In the genomic region with DNA sequence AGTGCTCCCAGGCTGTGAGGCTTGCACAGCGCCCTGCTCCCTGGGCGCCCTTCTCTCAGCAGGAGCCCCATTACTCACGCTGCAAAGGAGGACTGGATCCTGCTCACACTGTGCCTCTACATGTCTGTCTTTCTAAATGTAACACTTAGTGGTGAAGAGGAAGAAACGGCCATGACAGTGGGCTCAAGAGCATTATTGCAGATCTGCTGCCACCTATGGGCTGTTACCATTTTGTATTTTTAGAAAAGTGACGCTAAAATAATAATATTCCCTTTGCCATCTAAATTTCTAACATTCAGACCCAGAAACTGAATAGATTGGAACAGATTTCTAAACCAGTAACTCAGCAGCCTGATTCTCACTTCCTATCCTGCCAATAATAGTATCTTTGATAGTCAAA, we compare ENCODE assay signal across 18 mouse cellular contexts. TPM values are rescaled to one million over a fixed set of nuclear protein-coding genes. Genes with fewer than 3 reads are reported as not detected.
A peak's percentile ranks its signal among the peaks of the same experiment; 100 is the strongest.
DNase-seq lines count a peak whose midpoint lies in the region; ATAC-seq and TF ChIP-seq lines count a peak whose summit lies in the region.
"Had no signal": no experiment of that assay in that cellular context is flagged by ENCODE, and none has a peak within 500 bp of the region (broad histone marks: within the 10 kb centered on the region; RNA-seq: fewer than 3 reads in every experiment).

No protein-coding gene starts in this region.

- peaks cover 3% of the 10 kb centered on the region; the same call in 1 of the 2 replicates for H3K4me1 ChIP-seq in forebrain, embryonic 13.5 days
- no peaks in the 10 kb centered on the region for H3K4me1 ChIP-seq in forebrain, embryonic 12.5 days
- H3K4me1 ChIP-seq in hindbrain, postnatal 0 days (ENCODE audit: insufficient read depth, low read length): no peaks in the 10 kb centered on the region
- no peaks in the 10 kb centered on the region for H3K4me1 ChIP-seq in hindbrain, embryonic 10.5 days (replicated peaks)
- H3K4me1 ChIP-seq: embryonic facial prominence, embryonic 12.5 days; intestine, embryonic 15.5 days; limb, embryonic 13.5 days; megakaryocyte, embryonic 14.5 days had no signal

- H3K4me3 ChIP-seq in forebrain, embryonic 13.5 days: no peak overlapping the region
- H3K4me3 ChIP-seq in forebrain, embryonic 12.5 days (replicated peaks): no peak overlapping the region
- no peak overlapping the region for H3K4me3 ChIP-seq in hindbrain, postnatal 0 days (ENCODE audit: low read length)
- no peak overlapping the region for H3K4me3 ChIP-seq in hindbrain, embryonic 10.5 days
- H3K4me3 ChIP-seq: embryonic facial prominence, embryonic 12.5 days; intestine, embryonic 15.5 days; limb, embryonic 13.5 days; megakaryocyte, embryonic 14.5 days had no signal

- 61% methylated on average over 5 of the region's 5 CpGs for WGBS in forebrain, embryonic 13.5 days
- WGBS in forebrain, embryonic 12.5 days: 69% methylated on average over 5 of the region's 5 CpGs
- 64% methylated on average over 5 of the region's 5 CpGs for WGBS in hindbrain, postnatal 0 days
- 64% methylated on average over 5 of the region's 5 CpGs for WGBS in hindbrain, embryonic 10.5 days

- no peak overlapping the region for H3K27ac ChIP-seq in forebrain, embryonic 13.5 days
- H3K27ac ChIP-seq in forebrain, embryonic 12.5 days: no peak overlapping the region
- no peak overlapping the region for H3K27ac ChIP-seq in hindbrain, postnatal 0 days
- no peak overlapping the region for H3K27ac ChIP-seq in hindbrain, embryonic 10.5 days
- H3K27ac ChIP-seq: embryonic facial prominence, embryonic 12.5 days; intestine, embryonic 15.5 days; limb, embryonic 13.5 days had no signal

- H3K36me3 ChIP-seq in forebrain, embryonic 13.5 days (ENCODE audit: poor library complexity, severe bottlenecking): peaks cover 31% of the 10 kb centered on the region
- H3K36me3 ChIP-seq in forebrain, embryonic 12.5 days (replicated peaks): peaks cover 28% of the 10 kb centered on the region
- peaks cover 6% of the 10 kb centered on the region; the same call in 1 of the 2 replicates for H3K36me3 ChIP-seq in hindbrain, postnatal 0 days (ENCODE audit: insufficient read depth, low read length)
- peaks cover 52% of the 10 kb centered on the region for H3K36me3 ChIP-seq in hindbrain, embryonic 10.5 days

- no peak overlapping the region for H3K4me2 ChIP-seq in forebrain, embryonic 13.5 days
- H3K4me2 ChIP-seq in forebrain, embryonic 12.5 days: no peak overlapping the region
- H3K4me2 ChIP-seq in hindbrain, postnatal 0 days (ENCODE audit: low read depth, low read length): no peak overlapping the region
- H3K4me2 ChIP-seq: embryonic facial prominence, embryonic 12.5 days; intestine, embryonic 15.5 days; limb, embryonic 13.5 days had no signal

- DNase-seq in hindbrain, postnatal 0 days (ENCODE audit: low spot score): peak; percentile 19
- no peak for DNase-seq in hindbrain, embryonic 10.5 days (ENCODE audit: low spot score)
- peak; percentile 48 for DNase-seq in retina, embryonic 14.5 days (ENCODE audit: low spot score)
- no peak for DNase-seq in retina, postnatal 1 day
- DNase-seq in layer of hippocampus, adult 9-11 months: no peak
- no peak for DNase-seq in kidney, adult 9 months
- DNase-seq: cerebellum, adult 8-10 months; gastrocnemius, postnatal 25 days; kidney, postnatal 36 days; lung, adult 18-20 months; right cerebral cortex, postnatal 25 days; thymus, adult 2 months had no signal

- no peak overlapping the region for H3K9ac ChIP-seq in forebrain, embryonic 13.5 days
- H3K9ac ChIP-seq in forebrain, embryonic 12.5 days: no peak overlapping the region
- H3K9ac ChIP-seq in hindbrain, postnatal 0 days (replicated peaks; ENCODE audit: low read length): no peak overlapping the region
- H3K9ac ChIP-seq: embryonic facial prominence, embryonic 12.5 days; intestine, embryonic 15.5 days; limb, embryonic 13.5 days had no signal

- ATAC-seq in forebrain, embryonic 13.5 days: 0 out of 2 replicates have a peak, but pooled peaks have one; percentile 48
- no peak for ATAC-seq in forebrain, embryonic 12.5 days (ENCODE audit: low FRiP score)
- no peak for ATAC-seq in hindbrain, postnatal 0 days
- ATAC-seq: intestine, embryonic 15.5 days had no signal

- H3K27me3 ChIP-seq in forebrain, embryonic 13.5 days: no peaks in the 10 kb centered on the region
- H3K27me3 ChIP-seq in forebrain, embryonic 12.5 days: no peaks in the 10 kb centered on the region
- H3K27me3 ChIP-seq in hindbrain, postnatal 0 days (ENCODE audit: insufficient read depth, low read length): no peaks in the 10 kb centered on the region
- H3K27me3 ChIP-seq in hindbrain, embryonic 10.5 days (ENCODE audit: insufficient read depth, poor library complexity, severe bottlenecking): no peaks in the 10 kb centered on the region
- H3K27me3 ChIP-seq: embryonic facial prominence, embryonic 12.5 days; intestine, embryonic 15.5 days; limb, embryonic 13.5 days; megakaryocyte, embryonic 14.5 days had no signal

- peak; percentile 47 for TF ChIP-seq CTCF in hindbrain, postnatal 0 days (IDR thresholded peaks at IDR 0.05; ENCODE audit: low read depth)

- H3K9me3 ChIP-seq in forebrain, embryonic 13.5 days (replicated peaks): no peaks in the 10 kb centered on the region
- no peaks in the 10 kb centered on the region for H3K9me3 ChIP-seq in forebrain, embryonic 12.5 days
- no peaks in the 10 kb centered on the region for H3K9me3 ChIP-seq in hindbrain, postnatal 0 days (ENCODE audit: low read length)
- no peaks in the 10 kb centered on the region for H3K9me3 ChIP-seq in hindbrain, embryonic 10.5 days
- H3K9me3 ChIP-seq: embryonic facial prominence, embryonic 12.5 days; intestine, embryonic 15.5 days; limb, embryonic 13.5 days; megakaryocyte, embryonic 14.5 days had no signal

RNA-seq across cellular contexts. Expression of a gene that starts 18.6 kb away (rescaled TPM):
- polyA plus RNA-seq in forebrain, embryonic 13.5 days (2015; fragmentation: Nextera tagmentation; extraction: Ambion mirVana): 191 and 222 TPM in 2 replicates
- 183 and 199 TPM in 2 replicates for polyA plus RNA-seq in forebrain, embryonic 12.5 days (2016; fragmentation: Nextera tagmentation; extraction: Ambion mirVana)
- 14.3 and 22.0 TPM in 2 replicates for total RNA-seq in hindbrain, postnatal 0 days (2014; rRNA removed)
- polyA plus RNA-seq in hindbrain, postnatal 0 days (2015; fragmentation: Nextera tagmentation; extraction: Ambion mirVana): 170 and 191 TPM in 2 replicates
- 163 and 191 TPM in 2 replicates for polyA plus RNA-seq in hindbrain, embryonic 10.5 days (2016; fragmentation: Nextera tagmentation; extraction: Ambion mirVana)

RNA-seq across cellular contexts. Expression of a gene that starts 18.9 kb away (rescaled TPM):
- 55.4 and 57.9 TPM in 2 replicates for polyA plus RNA-seq in forebrain, embryonic 13.5 days (2015; fragmentation: Nextera tagmentation; extraction: Ambion mirVana)
- 61.7 and 66.1 TPM in 2 replicates for polyA plus RNA-seq in forebrain, embryonic 12.5 days (2016; fragmentation: Nextera tagmentation; extraction: Ambion mirVana)
- total RNA-seq in hindbrain, postnatal 0 days (2014; rRNA removed): 6.0 and 15.3 TPM in 2 replicates
- 33.7 and 37.7 TPM in 2 replicates for polyA plus RNA-seq in hindbrain, postnatal 0 days (2015; fragmentation: Nextera tagmentation; extraction: Ambion mirVana)
- polyA plus RNA-seq in hindbrain, embryonic 10.5 days (2016; fragmentation: Nextera tagmentation; extraction: Ambion mirVana): 45.2 and 55.2 TPM in 2 replicates

Comparison
In these comparisons a context has a peak if more than half of its experiments do, and no peak if none do; other contexts are left out.
1. DNase-seq: peak in hindbrain, postnatal 0 days (single experiment) and retina, embryonic 14.5 days (single experiment); none in hindbrain, embryonic 10.5 days (single experiment), retina, postnatal 1 day (single experiment), layer of hippocampus, adult 9-11 months (single experiment) and kidney, adult 9 months (single experiment).